Mouse (Mus musculus) heart, embryonic 16.5 days (tissue): ENCODE measurements around the gene Rpl27. TPM values are rescaled to one million over a fixed set of nuclear protein-coding genes. Genes with fewer than 3 reads are reported as not detected.
"Not testable (repeated sequence)": the region's sequence is repeated elsewhere in the genome, so short reads cannot be mapped to it uniquely, and the experiment has no call there.

Experiments used
- ATAC-seq: fragments of 200-750 bp; cut with Nextera tagmentation; replicated peaks from 2 replicates; pipeline ENCODE4 v1.8.0; 2017; ENCODE audit warnings: moderate number of reproducible peaks; ENCODE audit not compliant: insufficient read depth, low FRiP score; ENCODE audit errors: extremely low read depth
- H3K27ac ChIP-seq: fragments of 300-500 bp; sonication (generic); 2 replicates; pipeline ENCODE4 v1.5.1; 2014; ENCODE audit warnings: mild to moderate bottlenecking, low read length, control low read depth, moderate library complexity
- H3K27me3 ChIP-seq: fragments of 300-500 bp; sonication (generic); 2 replicates; pipeline ENCODE4 v1.6.1; 2014; ENCODE audit warnings: low read length, mixed read lengths; ENCODE audit not compliant: control insufficient read depth, insufficient read depth
- H3K36me3 ChIP-seq: fragments of 300-500 bp; sonication (generic); 2 replicates; pipeline ENCODE4 v1.6.1; 2014; ENCODE audit not compliant: control insufficient read depth, insufficient read depth
- H3K4me1 ChIP-seq: fragments of 300-500 bp; sonication (generic); 2 replicates; pipeline ENCODE4 v1.6.1; 2014; ENCODE audit warnings: low read length, mixed read lengths; ENCODE audit not compliant: control insufficient read depth, insufficient read depth
- H3K4me2 ChIP-seq: fragments of 300-500 bp; sonication (generic); 2 replicates; pipeline ENCODE4 v1.6.1; 2014; ENCODE audit warnings: low read depth, mild to moderate bottlenecking, control low read depth, low read length
- H3K4me3 ChIP-seq: fragments of 300-500 bp; sonication (generic); 2 replicates; pipeline ENCODE4 v1.5.1; 2014; ENCODE audit warnings: mild to moderate bottlenecking, control low read depth, low read length
- H3K9ac ChIP-seq: fragments of 300-500 bp; sonication (generic); 2 replicates; pipeline ENCODE4 v1.6.1; 2014; ENCODE audit warnings: low read length, control low read depth
- H3K9me3 ChIP-seq: fragments of 300-500 bp; sonication (generic); replicated peaks from 2 replicates; pipeline ENCODE4 v1.6.1; 2016; ENCODE audit warnings: low read length; ENCODE audit not compliant: control insufficient read depth
- WGBS: fragments of 180-500 bp; shearing (Covaris S2); extraction: QIAGEN DNeasy Blood & Tissue Kit; methylation state at CpG from one replicate; pipeline ENCODE4 v1.1.7; 2014; 5-methylcytosine and 5-hydroxymethylcytosine counted together
- polyA plus RNA-seq: library from polyadenylated mRNA; unstranded; fragments of >200 nt; fragmentation: Nextera tagmentation; extraction: Ambion mirVana; gene quantifications from 2 replicates; pipeline ENCODE4 v1.2.1, GENCODE M21; 2015

The Rpl27 gene
- polyA plus RNA-seq, 1 experiment from 2014 or later = 166 TPM

GRCm38 (mm10) chr11:101424105-101424851 is 17.8 kb upstream of the Rpl27 start, which contains the start of gene Gm27029:
Gene Gm27029 (minus strand): TSS chr11:101424796.
- H3K27ac ChIP-seq = peak within 1 kb of the TSS; percentile 98
- H3K9me3 ChIP-seq = no peaks in the 10 kb centered on the region
- H3K4me2 ChIP-seq = peak within 1 kb of the TSS; percentile 84
- peak within 1 kb of the TSS; percentile 100 for H3K4me3 ChIP-seq
- H3K36me3 ChIP-seq = peaks cover 8% of the 10 kb centered on the region; the same call in 1 of the 2 replicates
- peak; percentile 81 for ATAC-seq
- H3K27me3 ChIP-seq = no peaks in the 10 kb centered on the region
- H3K9ac ChIP-seq = peak within 1 kb of the TSS; percentile 94
- 2% methylated on average over 23 of the region's 23 CpGs for WGBS
- peaks cover 15% of the 10 kb centered on the region for H3K4me1 ChIP-seq

GRCm38 (mm10) chr11:101424925-101425813 is 16.9 kb upstream of the Rpl27 start, which contains the start of the genes Rundc1 and Ptges3l:
Gene Rundc1 (plus strand): TSS chr11:101425085.
Gene Ptges3l (minus strand): TSS chr11:101425333.
- ATAC-seq = peak; percentile 90
- no peaks in the 10 kb centered on the region for H3K27me3 ChIP-seq
- peak within 1 kb of the TSS; percentile 100 for H3K4me3 ChIP-seq
- H3K4me2 ChIP-seq = peak within 1 kb of the TSS; percentile 84
- H3K9me3 ChIP-seq = no peaks in the 10 kb centered on the region
- peaks cover 11% of the 10 kb centered on the region for H3K36me3 ChIP-seq
- WGBS = under 1% methylated on average over 81 of the region's 81 CpGs
- peak within 1 kb of the TSS; percentile 98 for H3K27ac ChIP-seq
- peak within 1 kb of the TSS; percentile 94 for H3K9ac ChIP-seq
- peaks cover 15% of the 10 kb centered on the region for H3K4me1 ChIP-seq

- Histone ChIP-seq H3K9ac (peak overlapping the region; percentile 94), H3K4me3 (peak overlapping the region; percentile 100), H3K27ac (no peak overlapping the region), H3K27me3 (no peaks in the 10 kb centered on the region), H3K9me3 (no peaks in the 10 kb centered on the region), H3K4me1 (peaks cover 15% of the 10 kb centered on the region), H3K36me3 (peaks cover 12% of the 10 kb centered on the region), H3K4me2 (peak overlapping the region; percentile 84)
- ATAC-seq = no peak
- WGBS = 47% methylated on average over 8 of the region's 8 CpGs
Measured at GRCm38 (mm10) chr11:101426165-101426564, 15.9 kb upstream of the Rpl27 start.

GRCm38 (mm10) chr11:101431327-101431726 is 10.8 kb upstream of the Rpl27 start:
- Histone ChIP-seq H3K27me3 (no peaks in the 10 kb centered on the region), H3K9me3 (no peaks in the 10 kb centered on the region), H3K36me3 (peaks cover 36% of the 10 kb centered on the region), H3K4me3 (no peak overlapping the region), H3K9ac (no peak overlapping the region), H3K4me2 (no peak overlapping the region), H3K4me1 (peaks cover 6% of the 10 kb centered on the region), H3K27ac (no peak overlapping the region)
- WGBS = 88% methylated on average over 9 of the region's 9 CpGs
- ATAC-seq = no peak

GRCm38 (mm10) chr11:101433396-101433795 is 8.7 kb upstream of the Rpl27 start:
- ATAC-seq = no peak
- no peak overlapping the region for H3K4me3 ChIP-seq
- H3K4me2 ChIP-seq = no peak overlapping the region
- WGBS = 82% methylated on average over 13 of the region's 13 CpGs
- no peaks in the 10 kb centered on the region for H3K27me3 ChIP-seq
- peaks cover 36% of the 10 kb centered on the region for H3K36me3 ChIP-seq
- H3K4me1 ChIP-seq = no peaks in the 10 kb centered on the region
- no peak overlapping the region for H3K9ac ChIP-seq
- no peaks in the 10 kb centered on the region for H3K9me3 ChIP-seq
- H3K27ac ChIP-seq = no peak overlapping the region

GRCm38 (mm10) chr11:101435831-101436230 is 6.3 kb upstream of the Rpl27 start:
- Histone ChIP-seq H3K36me3 (peaks cover 29% of the 10 kb centered on the region), H3K4me3 (no peak overlapping the region), H3K27me3 (no peaks in the 10 kb centered on the region), H3K9ac (no peak overlapping the region), H3K27ac (no peak overlapping the region), H3K9me3 (no peaks in the 10 kb centered on the region), H3K4me2 (no peak overlapping the region), H3K4me1 (no peaks in the 10 kb centered on the region)
- 66% methylated on average over 4 of the region's 4 CpGs for WGBS
- ATAC-seq = no peak

- Histone ChIP-seq H3K4me2 (no peak overlapping the region), H3K4me3 (no peak overlapping the region), H3K4me1 (no peaks in the 10 kb centered on the region), H3K27ac (no peak overlapping the region), H3K27me3 (no peaks in the 10 kb centered on the region), H3K9ac (no peak overlapping the region), H3K9me3 (no peaks in the 10 kb centered on the region), H3K36me3 (peaks cover 19% of the 10 kb centered on the region)
- no peak for ATAC-seq
- whole genome bisulfite sequencing = 77% methylated on average over 4 of the region's 4 CpGs
Measured at GRCm38 (mm10) chr11:101436916-101437315, 5.2 kb upstream of the Rpl27 start.

- ATAC-seq = not testable (repeated sequence)
Measured at GRCm38 (mm10) chr11:101438006-101438405, 4.1 kb upstream of the Rpl27 start.

More at GRCm38 (mm10) chr11:101438006-101438405, 4.1 kb upstream of the Rpl27 start:
- H3K27me3 ChIP-seq, H3K9ac ChIP-seq, H3K4me3 ChIP-seq, H3K4me2 ChIP-seq, H3K27ac ChIP-seq, H3K9me3 ChIP-seq, H3K4me1 ChIP-seq: not testable (repeated sequence)
- WGBS = 53% methylated on average over 3 of the region's 3 CpGs
- H3K36me3 ChIP-seq = peaks cover 15% of the 10 kb centered on the region
